Mouse (Mus musculus): ENCODE results near the gene Npepps.

DNA sequence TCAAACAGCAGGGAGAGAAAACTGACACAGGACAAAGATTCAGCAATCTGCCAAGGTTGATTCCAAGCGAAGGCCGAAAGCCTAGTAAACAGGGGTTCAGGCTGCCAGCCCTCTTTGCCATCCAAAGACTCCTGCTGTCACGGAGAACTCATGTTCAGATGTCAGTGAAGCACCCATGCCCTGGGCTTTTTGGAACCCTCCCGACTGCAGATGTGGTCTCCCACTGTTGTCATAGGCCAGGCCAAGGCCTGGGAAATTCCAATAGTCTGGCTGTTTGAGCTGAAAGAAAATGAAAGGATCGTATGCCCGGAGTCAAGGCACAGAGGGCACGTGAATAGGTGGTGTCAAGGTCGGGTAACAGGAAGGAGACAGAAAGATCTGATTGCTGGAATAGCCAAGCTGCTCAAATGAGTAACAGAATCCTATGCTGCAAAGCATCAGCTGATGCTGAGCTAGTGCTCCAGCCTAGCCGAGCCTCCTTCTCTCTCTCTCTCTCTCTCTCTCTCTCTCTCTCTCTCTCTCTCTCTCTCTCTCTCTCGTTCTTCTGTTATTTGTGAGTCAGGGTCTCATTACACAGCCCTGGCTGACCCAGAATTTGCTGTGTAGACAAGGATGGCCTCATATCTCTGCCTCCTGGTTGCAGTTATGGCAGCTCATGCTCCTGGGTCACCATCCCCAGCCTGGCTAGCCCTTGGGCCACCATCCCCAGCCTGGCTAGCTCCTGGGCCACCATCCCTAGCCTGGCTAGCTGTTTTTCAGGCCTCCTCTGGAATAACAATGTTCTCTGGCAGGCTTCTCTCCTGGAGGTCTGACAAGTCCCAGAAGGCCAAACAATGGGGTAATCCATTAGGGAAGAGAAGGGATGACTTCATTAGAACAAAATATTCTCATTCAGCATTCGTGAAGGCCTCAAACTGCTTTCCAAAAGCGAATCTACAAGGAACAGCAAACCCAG is 9.1 kb upstream of the Npepps start:
- no peak for TF ChIP-seq EP300 (optimal IDR thresholded peaks at IDR 0.05)
- no peak for TF ChIP-seq CTCF (IDR thresholded peaks at IDR 0.05; ENCODE audit: low read depth)

Data from stomach, postnatal 0 days (tissue).